Mouse (Mus musculus): ENCODE measurements around the gene Gm49392.
"Not testable (repeated sequence)": the region's sequence is repeated elsewhere in the genome, so short reads cannot be mapped to it uniquely, and the experiment has no call there.

Gene Gm49392

GRCm38 (mm10) chr13:60896794-60897193, at the start of gene Gm49392:
Gene Gm49392 (minus strand): TSS chr13:60896894.
- not testable (repeated sequence) for DNase-seq (ENCODE audit: low spot score)

DNA sequence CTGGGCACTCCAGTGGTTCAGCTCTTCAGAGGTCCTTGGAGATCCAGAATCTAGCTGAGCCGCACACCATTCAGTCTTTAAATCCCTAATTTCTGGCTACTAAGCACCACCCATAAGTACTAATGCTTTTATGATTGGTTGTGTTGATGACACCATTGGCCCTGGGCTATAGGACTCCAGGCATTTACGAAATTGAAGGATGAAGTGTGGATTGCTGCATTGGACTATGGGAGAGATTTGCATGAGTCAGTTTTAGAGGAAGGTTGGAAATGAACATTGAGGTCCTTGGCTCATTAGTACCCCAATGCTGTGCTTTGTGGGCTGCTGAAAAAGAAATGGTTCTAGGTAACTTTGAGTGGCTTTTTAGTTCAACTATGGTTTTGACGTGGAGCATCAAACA, 45.2 kb upstream of the Gm49392 start, which contains the start of gene Tpbpa:
Gene Tpbpa, minus strand, starts transcription at position 101 of the 400 bp plus-strand sequence.
- not testable (repeated sequence) for DNase-seq (ENCODE audit: low spot score)

DNA sequence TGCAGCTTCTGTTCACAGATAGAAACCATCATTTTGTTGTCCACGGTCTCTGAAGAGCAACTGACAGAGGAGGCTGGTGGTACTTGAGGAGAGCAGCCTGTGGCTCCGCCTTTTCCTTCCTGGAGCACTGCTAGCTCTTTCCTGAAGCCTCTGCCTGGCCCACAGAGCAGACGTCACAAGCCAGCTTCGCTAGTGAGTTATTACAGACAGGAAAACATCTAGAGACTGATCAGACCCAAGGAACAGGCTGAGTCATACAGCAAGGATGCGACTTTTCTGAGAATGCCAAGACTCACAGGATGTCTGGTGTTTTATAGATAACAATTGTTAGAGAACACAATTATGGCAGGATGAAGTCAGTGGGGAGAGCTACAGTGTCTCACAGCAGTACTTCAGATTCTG, 39.8 kb upstream of the Gm49392 start, which contains the start of the genes Gm49391 and Ctla2a:
Gene Gm49391, minus strand, starts transcription at position 72 of the 402 bp plus-strand sequence.
Gene Ctla2a, minus strand, starts transcription at position 126 of the 402 bp plus-strand sequence.
- peak; percentile 14 for DNase-seq (ENCODE audit: low spot score)

DNA sequence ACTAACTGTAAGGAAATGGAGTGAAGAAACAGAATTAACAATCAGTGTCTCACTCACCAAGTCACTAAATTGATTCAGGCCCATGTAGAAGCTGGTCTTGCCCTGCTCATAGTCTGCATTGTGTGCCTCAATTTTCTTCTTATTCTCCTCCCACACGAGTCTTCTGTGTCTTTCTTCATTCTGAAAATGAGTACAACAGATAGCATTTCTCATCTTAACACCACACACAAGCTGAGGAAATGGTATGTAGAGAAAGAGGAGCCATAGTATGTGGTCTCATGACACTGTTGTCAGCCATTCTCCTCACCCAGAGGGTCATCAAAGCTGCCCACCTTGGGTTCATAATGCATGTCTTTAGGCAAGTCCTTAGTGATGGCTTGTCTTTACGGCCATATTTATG, 38.8 kb upstream of the Gm49392 start, which contains the start of gene Gm49393:
Gene Gm49393, minus strand, starts transcription at position 101 of the 400 bp plus-strand sequence.
- DNase-seq (ENCODE audit: low spot score): not testable (repeated sequence)

GRCm38 (mm10) chr13:60904780-60905179, 8.1 kb upstream of the Gm49392 start, which contains the start of gene Tpbpb:
Gene Tpbpb (minus strand): TSS chr13:60904880.
- DNase-seq (ENCODE audit: low spot score): not testable (repeated sequence)

DNA sequence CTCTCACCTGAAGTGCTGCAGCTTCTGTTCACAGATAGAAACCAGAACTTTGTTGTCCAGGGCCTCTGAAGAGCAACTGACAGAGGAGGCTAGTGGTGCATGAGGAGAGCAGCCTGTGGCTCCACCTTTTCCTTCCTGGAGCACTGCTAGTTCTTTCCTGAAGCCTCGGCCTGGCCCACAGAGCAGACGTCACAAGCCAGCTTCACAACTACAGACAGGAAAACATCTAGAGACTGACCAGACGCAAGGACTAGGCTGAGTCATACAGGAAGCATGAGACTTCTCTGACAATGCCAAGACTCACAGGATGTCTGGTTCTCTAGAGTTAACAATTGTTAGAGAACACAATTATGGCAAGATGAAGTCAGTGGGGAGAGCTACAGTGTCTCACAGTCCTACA, 634 bp upstream of the Gm49392 start, which contains the start of gene Ctla2b:
Gene Ctla2b, minus strand, starts transcription at position 120 of the 400 bp plus-strand sequence.
- DNase-seq (ENCODE audit: low spot score): peak; percentile 18

DNA sequence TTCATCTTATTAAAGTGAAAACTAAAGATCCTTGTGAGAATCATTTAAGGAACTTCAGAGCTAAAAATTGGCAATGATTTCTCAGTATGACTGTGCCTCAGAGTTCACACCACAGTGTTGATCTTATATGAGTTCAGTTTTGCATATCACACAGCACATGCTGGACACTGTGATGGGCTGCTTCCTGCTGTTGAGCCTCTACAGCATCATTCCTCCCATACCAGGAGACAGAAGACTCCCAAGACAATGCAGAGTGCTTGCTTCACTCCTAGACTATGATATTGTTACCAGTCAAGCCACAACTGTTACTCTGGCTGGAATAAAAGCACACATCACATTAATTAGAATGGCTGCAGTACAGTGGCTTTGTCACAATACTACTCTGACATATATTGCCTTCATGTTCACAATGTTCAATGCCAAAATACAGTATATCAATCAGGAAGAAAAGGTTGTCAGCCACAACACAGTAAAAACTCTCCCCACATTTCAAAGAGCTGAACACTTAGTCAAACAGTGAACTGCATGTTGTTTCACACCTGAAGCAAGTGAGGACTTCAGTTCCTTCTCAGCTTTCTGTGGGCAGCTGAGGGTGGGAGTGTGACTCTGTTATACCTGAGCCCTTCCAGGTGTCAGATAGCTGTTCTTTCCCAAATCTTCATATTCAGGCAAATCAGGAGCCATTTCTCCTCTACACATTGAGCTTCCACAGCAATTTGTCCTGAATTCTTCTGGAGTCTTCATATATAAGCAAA, 1.1 kb downstream of the Gm49392 start:
- DNase-seq (ENCODE audit: low spot score): no peak

DNA sequence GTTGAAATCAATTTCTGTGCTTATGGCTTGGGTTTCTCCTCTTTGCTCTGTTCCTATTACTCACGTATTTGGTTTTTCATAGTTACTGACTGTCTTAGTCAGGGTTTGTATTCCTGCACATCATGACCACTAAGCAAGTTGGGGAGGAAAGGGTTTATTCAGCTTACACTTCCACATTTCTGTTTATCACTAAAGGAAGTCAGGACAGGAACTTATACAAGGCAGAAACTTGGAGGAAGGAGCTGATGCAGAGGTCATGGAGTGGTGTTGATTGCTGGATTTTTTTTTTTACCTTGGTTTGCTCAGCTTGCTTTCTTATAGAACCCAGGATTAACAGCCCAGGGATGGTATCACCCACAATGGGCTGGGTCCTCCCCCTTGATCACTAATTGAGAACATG, 4.4 kb downstream of the Gm49392 start:
- no peak for DNase-seq (ENCODE audit: low spot score)

DNA sequence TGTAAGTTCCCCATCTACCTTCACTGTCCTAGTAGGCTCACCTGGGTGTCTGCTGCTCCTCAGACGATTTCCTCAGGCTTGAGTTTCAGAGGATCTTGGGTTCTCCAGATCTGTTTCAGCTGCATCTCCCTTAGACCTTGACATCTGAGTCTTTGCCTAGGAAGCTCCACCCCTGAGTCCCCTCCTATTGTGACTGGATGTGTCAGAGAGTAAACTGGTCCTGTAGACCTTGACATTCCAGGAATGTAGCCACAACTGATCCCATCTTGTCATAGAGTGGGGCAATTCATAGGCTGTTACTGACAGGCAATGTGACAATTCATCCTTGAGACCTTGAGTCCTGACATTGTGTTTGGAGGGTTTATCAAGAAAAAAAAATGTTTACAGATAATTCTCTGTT, 32.4 kb downstream of the Gm49392 start, which contains the start of gene 4930486L24Rik:
Gene 4930486L24Rik, minus strand, starts transcription at position 195 of the 400 bp plus-strand sequence.
- DNase-seq (ENCODE audit: low spot score): no peak

DNA sequence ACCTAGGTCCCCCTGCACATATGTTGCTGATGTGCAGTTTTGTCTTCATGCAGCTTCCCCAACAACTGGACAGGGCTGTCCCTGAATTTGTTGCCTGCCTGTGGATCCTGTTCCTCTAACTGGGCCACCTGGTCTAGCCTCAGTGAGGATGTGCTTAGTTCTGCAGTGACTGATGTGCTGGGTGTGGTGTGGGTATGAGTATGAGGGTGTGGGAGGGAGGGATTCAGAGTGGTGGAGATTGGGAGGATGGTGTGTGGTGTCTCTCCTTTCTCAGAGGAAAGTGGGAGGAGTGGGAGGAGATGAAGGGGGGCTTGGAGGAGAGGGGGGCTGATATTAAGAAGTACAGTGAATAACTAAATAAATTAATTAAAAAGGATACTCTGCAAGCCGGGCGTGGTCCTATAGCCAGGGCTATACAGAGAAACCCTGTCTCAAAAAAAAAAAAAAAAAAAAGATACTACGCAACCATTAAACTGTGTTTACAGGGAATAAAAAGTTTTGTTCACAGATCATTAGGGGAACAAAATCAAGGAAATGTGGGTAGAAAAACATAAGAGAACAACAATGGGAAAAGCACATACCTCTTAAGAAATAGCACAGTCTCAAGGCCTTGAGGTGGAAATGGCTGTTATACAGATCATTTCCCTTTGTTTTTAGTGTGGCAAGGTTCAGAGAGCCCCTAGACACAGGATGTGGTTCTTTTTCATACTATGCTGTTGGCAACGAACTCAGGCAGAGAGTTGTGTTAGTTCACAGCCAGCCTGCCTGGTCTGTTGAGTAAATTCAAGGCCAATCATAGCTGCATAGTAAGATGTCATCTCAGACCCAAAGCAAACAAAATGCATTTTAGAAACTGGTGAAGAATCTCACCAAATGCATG, 48.2 kb downstream of the Gm49392 start:
- DNase-seq (ENCODE audit: low spot score): no peak

DNA sequence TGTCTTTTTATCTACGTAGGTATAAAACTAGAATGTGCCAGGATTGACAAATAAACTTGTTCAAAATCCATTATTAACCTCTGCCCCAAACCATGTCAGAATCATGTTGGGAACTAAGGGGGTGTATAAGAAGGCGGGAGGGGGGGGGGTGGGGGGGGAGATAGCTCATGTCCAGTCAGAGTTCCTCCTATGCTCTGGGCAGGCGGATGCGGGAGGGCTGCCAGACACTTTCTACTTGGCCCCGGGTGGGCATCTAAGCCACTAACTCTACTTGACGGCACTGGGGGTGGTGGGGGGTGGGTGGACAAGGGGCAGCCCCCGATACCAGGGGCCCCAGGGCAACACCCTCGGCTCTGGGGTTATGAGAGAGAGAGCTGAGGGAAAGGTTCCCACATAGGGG, 53.5 kb downstream of the Gm49392 start:
- no peak for DNase-seq (ENCODE audit: low spot score)

DNA sequence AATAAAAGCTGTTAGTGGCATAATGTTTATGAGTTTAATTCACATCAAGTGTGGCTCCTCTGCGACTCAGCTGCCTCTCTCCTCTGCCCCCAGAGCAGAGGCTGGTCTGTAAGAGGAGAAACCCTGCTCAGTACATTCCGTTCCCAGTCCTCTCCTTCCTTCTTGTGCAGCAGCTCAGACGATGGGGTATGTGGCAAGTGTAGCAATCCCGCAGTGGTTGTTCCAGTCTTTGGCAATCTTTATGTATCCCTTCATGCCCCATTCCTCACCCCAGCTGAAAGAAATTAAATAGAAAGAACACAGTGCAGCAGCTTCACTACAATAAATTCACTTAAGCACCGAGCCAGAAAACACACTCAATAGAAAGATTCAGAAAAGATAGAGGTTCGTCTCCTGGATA, 54.0 kb downstream of the Gm49392 start:
- DNase-seq (ENCODE audit: low spot score): no peak

DNA sequence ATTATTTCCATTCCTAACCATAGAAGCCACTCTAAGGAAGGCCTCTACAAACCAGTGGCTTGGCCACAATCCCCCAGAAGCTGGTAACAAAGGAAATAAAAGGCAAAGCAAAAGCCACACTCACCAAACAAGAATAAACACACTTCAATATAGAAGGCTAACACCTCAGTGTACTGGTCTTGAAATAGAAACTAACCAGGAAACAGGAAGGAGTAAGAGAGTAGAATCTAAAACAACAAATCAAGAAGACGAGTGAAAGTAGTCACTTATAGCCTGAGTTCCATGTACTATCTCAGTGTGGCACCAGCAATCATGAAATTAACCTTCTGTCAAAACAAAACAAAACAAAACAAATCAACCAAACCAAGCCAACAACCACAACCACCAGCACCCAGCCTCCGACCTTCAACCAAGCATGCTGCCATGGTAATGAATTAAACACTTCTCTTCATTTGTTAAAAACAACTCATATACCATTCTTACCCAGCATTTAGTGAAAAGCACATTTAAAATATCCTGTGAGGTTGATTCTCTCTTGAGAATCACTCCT, 57.3 kb downstream of the Gm49392 start:
- no peak for DNase-seq (ENCODE audit: low spot score)

- no peak for DNase-seq (ENCODE audit: low spot score)
These were observed 70.6 kb downstream of the Gm49392 start for GRCm38 (mm10) chr13:60826052-60826451.

GRCm38 (mm10) chr13:60820486-60821175, 76.1 kb downstream of the Gm49392 start:
- no peak for DNase-seq (ENCODE audit: low spot score)

- DNase-seq (ENCODE audit: low spot score): peak; percentile 6
These were observed 77.2 kb downstream of the Gm49392 start for GRCm38 (mm10) chr13:60819469-60819868.

DNA sequence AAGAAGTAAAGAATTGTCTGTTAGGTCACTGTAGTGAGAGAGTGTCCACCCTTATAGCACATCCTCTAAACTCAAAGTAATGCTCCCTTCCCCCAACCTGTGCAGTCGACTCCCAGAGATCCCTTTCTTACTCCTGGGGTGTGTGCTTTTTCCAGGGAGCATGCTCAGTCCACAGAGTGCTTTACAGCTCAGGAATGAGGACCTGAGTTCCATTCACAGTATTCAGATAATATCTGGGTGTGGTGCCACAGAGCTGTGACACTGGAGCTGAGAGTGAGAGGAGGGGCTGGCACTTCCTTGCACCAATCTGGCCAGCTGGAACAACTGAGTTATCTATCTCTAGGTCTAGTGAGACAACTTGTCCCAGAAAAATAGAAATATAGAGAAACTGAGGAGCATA, 83.0 kb downstream of the Gm49392 start:
- no peak for DNase-seq (ENCODE audit: low spot score)

GRCm38 (mm10) chr13:60812768-60813167, 83.9 kb downstream of the Gm49392 start:
- DNase-seq (ENCODE audit: low spot score): no peak

GRCm38 (mm10) chr13:60809690-60810089, 87.0 kb downstream of the Gm49392 start:
- no peak for DNase-seq (ENCODE audit: low spot score)

DNA sequence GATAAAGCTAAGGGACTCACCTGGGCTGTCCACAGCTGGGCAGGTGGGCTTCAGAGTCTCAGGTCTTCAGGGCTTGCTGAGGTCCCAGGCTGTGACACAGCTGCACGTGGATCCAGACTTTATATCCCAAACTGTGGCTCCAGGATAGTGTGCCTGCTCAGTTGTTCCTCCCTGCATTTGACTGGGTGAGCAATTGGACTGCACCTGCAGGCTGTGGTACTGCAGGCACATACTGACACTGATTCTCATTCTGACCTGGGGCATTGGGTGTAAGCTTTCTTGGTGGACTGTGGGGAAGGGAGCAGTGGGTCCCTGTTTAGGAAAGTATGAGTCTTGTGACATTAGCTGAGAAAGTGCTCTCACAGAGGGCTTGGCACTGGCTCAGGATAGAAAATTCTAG, 93.9 kb downstream of the Gm49392 start, which contains the start of gene Ctsll3:
Gene Ctsll3, minus strand, starts transcription at position 101 of the 400 bp plus-strand sequence.
- no peak for DNase-seq (ENCODE audit: low spot score)

All from yolk sac, embryonic 10.5 days (tissue).